Mouse (Mus musculus) spleen, postnatal 10 days (tissue): ENCODE measurements around the gene Tmem123.

Source experiments
- DNase-seq, 2 experiments: peaks; one replicate each; pipeline ENCODE4 v3.0.0; 2021 to 2022; ENCODE audit warnings: low spot score in 2 of 2

The Tmem123 gene

DNA sequence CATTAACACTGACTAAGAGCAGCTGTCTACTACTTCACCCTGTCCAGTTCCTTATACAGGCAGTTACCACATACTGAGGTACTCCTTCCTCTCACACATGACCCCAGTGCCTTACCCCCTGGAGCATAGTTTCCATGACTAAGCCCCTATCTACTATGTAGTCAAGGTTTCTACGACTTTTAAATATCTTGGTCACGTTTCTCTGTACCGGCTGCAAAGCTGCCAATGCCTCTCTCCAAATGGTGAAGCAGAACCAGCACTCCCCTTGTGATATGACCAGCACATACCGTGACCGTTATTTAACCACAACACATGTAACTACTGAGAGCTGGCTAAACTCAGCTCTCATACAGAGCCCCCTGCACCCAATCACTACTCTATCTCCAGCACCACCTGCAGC is 61.1 kb downstream of the Tmem123 start:
- no peak for DNase-seq

DNA sequence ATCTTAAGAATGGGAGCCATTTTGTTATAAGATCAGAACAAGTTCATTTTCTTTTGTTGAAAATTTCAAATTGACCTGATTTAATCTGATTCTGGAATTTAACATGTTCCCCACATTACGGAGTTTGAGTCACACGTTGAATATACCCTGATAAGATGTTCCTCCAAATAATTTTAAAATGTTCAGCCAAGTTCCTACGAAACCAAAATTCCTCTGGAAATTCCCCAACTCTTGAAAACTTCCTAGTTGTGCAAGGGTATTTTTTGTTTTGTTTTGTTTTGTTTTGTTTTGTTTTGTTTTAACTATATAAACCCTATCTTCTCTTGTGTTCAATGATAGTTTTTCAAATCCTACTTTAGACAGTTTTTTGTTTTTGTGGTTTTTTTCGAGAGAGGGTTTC is 64.9 kb downstream of the Tmem123 start:
- DNase-seq, result no peak

DNA sequence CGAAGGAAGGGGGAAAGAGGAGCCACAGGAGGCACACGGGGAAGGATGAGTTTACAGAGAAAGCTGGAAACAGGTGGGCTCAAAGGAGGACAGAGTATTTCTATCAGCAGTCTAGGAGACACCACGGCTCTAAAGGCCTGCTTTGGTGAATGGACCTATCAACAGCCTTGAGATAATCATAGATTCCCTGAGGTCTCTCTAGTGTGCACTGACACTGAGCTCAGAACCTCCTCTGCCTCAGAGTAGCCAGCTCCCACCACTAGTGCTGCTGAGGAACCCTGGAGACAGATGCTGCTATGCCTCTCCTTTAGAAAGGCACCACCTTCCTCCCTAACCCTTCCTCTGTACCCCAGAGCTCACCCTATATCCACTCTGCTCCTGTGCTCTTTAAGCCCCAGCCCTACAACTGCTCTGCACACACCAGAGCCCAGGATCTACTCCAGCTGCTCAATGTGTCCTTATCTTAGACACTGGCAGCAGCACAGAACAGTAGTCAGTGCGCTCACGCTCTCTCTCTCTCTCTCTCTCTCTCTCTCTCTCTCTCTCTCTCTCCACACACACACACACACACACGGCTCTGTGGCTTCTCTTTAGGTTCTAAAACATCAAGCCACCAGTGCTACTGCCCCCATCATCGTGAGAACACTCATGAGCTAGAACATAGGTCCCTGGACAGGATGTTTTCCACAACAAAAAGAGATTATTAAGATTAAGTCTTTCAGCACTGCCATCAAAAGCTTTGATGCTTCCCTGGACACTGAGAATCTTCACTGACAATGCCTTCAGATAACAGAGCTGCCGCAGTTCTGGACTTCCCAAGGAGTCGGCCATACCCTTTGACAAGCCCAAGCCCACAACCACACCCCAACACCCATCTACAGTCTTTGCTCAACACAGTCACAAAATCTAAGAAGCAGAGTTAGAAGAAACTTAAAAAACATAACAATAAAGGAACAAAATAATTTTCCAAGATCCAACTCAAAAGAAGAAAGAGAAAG is 66.0 kb downstream of the Tmem123 start:
- DNase-seq, result peak in 1 of 2 experiments; percentile 30

DNA sequence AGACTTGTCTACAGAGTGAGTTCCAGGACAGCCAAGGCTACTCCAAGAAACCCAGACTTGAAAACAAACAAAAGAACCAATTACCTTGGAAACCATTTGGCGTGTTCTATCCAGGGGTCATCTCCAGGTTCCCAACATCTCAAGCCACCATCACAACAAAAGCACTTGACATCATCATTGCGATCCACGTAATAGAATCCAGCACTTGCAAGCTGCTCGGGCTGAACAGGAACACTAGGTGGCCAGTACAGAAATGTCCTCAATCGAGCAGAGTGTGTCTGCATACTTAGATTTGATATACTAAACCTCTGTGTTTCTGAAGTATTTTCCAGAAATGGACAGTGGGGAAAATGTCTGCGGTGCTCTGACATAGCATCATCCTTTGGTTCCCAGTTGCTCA is 69.6 kb downstream of the Tmem123 start:
- DNase-seq, result no peak

DNA sequence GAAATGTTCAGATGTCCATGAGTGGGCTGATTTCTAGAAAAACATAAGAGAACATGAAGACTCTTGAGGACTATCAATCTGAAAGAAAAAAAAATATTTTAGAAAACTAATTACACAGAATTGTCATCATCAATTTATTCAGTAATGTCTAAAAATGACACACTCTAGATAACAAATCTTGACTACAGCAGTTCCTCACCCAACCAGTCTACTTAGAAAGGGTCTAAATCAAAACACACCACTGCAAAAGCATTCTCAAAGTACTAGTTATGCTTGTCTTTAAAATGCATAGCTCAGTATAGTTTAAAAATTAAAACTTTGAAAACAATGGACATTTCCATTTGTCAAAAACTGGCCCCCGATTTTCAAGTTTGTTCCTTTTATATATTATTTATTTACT is 71.5 kb downstream of the Tmem123 start:
- no peak for DNase-seq

DNA sequence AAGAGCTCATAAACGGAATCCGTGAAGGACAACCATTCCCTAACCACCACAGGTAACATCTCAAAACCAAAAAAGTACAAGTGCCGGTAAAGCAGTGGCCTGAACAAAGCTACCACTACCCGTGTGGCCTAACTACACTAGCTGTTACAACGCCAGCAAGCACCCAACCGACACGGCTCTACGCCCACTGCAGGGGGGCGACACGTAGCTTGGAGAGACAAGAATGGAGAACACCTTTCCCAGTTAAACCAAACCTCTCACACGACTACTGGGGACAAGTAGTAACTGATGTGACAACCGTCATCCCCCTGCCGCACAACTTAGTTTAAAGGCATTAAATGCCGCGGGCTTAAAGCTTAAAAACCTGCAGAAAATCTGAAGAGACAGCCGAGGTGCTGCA is 72.5 kb downstream of the Tmem123 start:
- peak in 1 of 2 experiments; percentile 61 for DNase-seq

DNA sequence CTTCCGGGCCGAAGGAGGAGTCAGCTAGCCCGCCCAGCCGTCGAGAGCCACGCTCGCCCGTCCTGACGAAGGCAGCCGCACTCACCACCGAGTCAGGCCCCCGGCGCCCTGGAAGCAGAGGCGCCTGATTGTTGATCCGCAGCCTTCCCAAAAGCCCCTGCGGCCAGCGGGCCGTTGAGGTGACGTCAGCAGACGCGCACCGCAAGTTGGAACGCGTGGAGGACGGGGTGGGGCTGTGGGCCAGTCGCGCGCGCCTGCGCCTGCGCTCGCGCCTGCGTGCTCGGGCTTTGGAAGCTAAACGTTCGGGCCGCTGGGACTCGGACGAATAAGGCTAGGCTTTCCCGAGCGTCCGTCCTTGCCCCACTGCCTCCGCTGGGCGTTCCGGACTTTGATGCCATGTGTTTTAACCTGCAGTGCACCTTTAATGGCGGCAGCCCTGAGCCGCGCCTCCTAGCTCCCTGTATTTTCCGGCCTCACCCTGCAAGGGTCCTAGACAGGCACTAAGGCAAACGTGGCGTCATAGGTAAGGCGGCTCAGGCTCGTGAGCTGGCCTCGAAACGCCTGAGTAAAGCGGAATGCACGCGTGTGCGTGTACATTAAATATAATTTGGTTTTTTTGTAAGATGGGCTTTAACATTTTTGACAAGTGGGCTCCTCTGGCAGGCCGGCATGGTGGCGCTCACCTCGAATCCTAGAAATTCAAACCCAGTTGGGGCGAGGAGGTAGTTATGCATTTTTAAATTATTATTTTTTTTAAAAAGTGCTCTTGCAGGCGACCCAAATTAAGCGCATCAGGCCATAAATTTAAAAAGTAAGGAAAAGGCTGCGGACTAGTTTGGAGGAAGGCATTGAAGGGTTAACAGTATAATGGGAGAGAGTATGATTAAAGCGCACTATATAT is 73.3 kb downstream of the Tmem123 start, which contains the start of gene Birc2:
Birc2 (minus strand) TSS at position 160 of the 901 bp plus-strand sequence.
- DNase-seq, result peak; percentile 88 to 95

DNA sequence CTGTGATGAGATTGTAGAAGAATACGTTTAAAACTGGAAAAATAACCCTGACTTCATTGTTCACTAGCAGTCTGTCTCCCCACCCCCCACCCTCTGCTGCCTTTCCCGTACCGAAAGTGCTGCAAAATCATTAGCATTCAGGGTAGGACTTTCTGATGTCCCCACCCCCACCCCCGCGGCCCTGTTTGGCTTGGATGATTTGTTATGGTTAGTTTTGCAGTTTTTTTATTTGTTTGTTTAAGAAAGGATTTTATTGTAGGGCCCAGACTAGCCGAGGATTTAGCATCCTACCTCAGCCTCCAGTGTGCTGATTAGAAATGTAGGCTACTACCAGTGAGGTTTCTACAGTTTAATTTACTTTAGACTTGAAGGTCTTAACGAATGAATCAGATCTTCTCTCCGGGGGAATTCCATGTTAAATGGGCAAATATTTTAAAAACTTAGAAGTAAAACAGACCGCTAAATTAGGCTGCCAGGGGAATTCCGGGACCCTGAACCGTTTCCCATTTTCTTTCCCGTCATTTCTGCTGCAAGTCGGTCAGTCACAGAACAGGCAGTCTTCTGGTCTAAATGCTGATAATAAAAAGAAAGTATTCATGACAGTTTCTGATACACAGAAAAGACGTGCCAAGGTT is 74.1 kb downstream of the Tmem123 start:
- no peak for DNase-seq

DNA sequence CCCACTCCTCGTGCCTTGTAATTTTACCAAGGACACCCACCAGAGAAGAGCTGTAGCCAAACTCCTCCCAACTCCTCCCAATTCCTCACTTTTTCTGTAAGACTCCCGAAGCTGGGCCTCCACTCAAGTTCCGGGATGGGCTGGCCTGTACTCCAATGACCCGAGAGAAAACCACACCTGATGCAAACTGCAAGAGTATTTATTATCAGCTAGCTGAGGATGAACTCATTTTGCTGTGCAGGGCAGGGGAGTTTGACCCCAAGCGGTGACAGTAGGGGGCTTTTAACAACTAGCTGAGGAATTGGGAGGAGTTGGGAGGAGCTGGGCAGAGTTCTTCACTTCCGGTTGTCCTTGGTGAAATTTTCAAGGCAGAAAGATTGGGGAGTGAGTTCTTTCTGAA is 77.4 kb downstream of the Tmem123 start:
- DNase-seq, result no peak
